Mouse (Mus musculus) adrenal gland, adult 2 months (tissue): ENCODE results near the gene Sugp1. TPM values are rescaled to one million over a fixed set of nuclear protein-coding genes. Genes with fewer than 3 reads are reported as not detected.
A peak's percentile ranks its signal among the peaks of the same experiment; 100 is the strongest.
"Not testable (repeated sequence)": the region's sequence is repeated elsewhere in the genome, so short reads cannot be mapped to it uniquely, and the experiment has no call there.

ENCODE experiments used
- DNase-seq: peaks from one replicate; pipeline ENCODE4 v3.0.0; 2021
- polyA plus RNA-seq: library from polyadenylated mRNA; depleted of rRNA; stranded (reverse); fragments of >200 nt; gene quantifications from 2 replicates; pipeline ENCODE4 v1.2.3, GENCODE M21; 2012
- total RNA-seq, 2 experiments: library from RNA; stranded (reverse); gene quantifications; 2 replicates each; pipeline ENCODE4 v1.2.3; 2021

The Sugp1 gene
- total and polyA plus RNA-seq, 3 experiments, result 7.5 to 32.8 (median 28.7) TPM

- DNase-seq, result no peak
These were observed 1.4 kb downstream of the Sugp1 start for GRCm38 (mm10) chr8:70043996-70044395.

- DNase-seq, result no peak
These were observed 7.0 kb downstream of the Sugp1 start for GRCm38 (mm10) chr8:70049662-70050061.

GRCm38 (mm10) chr8:70050434-70050833, 7.8 kb downstream of the Sugp1 start:
- DNase-seq, result not testable (repeated sequence)

GRCm38 (mm10) chr8:70057721-70058120, 15.1 kb downstream of the Sugp1 start:
- DNase-seq, result no peak

- no peak for DNase-seq
These were observed 29.3 kb downstream of the Sugp1 start for GRCm38 (mm10) chr8:70071836-70072440.

GRCm38 (mm10) chr8:70072441-70073069, 29.9 kb downstream of the Sugp1 start, which contains the start of gene Tm6sf2:
TSS of gene Tm6sf2 (plus strand) at chr8:70072924.
- DNase-seq, result peak; percentile 61

- no peak for DNase-seq
These were observed 30.5 kb downstream of the Sugp1 start for GRCm38 (mm10) chr8:70073120-70073519.

- no peak for DNase-seq
These were observed 31.1 kb downstream of the Sugp1 start for GRCm38 (mm10) chr8:70073682-70074081.

GRCm38 (mm10) chr8:70081976-70082375, 39.4 kb downstream of the Sugp1 start:
- no peak for DNase-seq

- peak; percentile 78 for DNase-seq
These were observed 40.7 kb downstream of the Sugp1 start, which contains the start of gene Hapln4 for GRCm38 (mm10) chr8:70083285-70083684. TSS of gene Hapln4 (plus strand) at chr8:70083457.

- DNase-seq, result peak; percentile 21
These were observed 41.8 kb downstream of the Sugp1 start for GRCm38 (mm10) chr8:70084191-70085065.

GRCm38 (mm10) chr8:70086151-70086550, 43.5 kb downstream of the Sugp1 start:
- no peak for DNase-seq

GRCm38 (mm10) chr8:70087237-70087636, 44.6 kb downstream of the Sugp1 start:
- no peak for DNase-seq

GRCm38 (mm10) chr8:70087836-70088650, 45.4 kb downstream of the Sugp1 start:
- DNase-seq, result peak; percentile 50

- no peak for DNase-seq
These were observed 46.8 kb downstream of the Sugp1 start for GRCm38 (mm10) chr8:70089296-70089960.

GRCm38 (mm10) chr8:70092786-70093185, 50.2 kb downstream of the Sugp1 start:
- no peak for DNase-seq

- DNase-seq, result no peak
These were observed 56.7 kb downstream of the Sugp1 start for GRCm38 (mm10) chr8:70099276-70099675.

- no peak for DNase-seq
These were observed 57.6 kb downstream of the Sugp1 start for GRCm38 (mm10) chr8:70100241-70100640.

GRCm38 (mm10) chr8:70104506-70104905, 61.9 kb downstream of the Sugp1 start:
- no peak for DNase-seq

GRCm38 (mm10) chr8:70104922-70105321, 62.3 kb downstream of the Sugp1 start:
- no peak for DNase-seq

- no peak for DNase-seq
These were observed 67.8 kb downstream of the Sugp1 start for GRCm38 (mm10) chr8:70110451-70110850.
